Mouse (Mus musculus): ENCODE measurements around the gene Olfr435.
"Not testable (repeated sequence)": the region's sequence is repeated elsewhere in the genome, so short reads cannot be mapped to it uniquely, and the experiment has no call there.

Gene Olfr435

DNA sequence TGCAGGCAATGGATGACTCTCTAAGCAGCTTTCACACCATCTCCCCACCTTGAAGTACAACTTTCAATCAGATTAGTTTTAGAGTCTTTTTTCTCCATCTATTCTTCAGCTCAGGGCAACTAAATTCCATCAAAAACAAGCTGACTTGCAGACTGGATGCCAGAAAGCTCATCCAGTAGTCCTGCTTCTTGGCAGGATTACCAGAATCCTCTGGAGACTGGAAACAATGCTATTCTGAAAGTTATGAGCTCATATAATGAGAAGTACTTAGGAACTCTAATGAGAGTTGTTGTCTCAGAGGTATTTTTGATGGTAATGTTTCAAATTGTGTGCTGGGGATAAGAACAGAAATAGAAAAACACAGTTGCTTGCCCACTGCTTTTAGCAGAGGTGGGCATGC is at the start of gene Olfr435:
TSS of gene Olfr435 (plus strand) at position 366 of the 400 bp plus-strand sequence.
- no peak for DNase-seq

DNA sequence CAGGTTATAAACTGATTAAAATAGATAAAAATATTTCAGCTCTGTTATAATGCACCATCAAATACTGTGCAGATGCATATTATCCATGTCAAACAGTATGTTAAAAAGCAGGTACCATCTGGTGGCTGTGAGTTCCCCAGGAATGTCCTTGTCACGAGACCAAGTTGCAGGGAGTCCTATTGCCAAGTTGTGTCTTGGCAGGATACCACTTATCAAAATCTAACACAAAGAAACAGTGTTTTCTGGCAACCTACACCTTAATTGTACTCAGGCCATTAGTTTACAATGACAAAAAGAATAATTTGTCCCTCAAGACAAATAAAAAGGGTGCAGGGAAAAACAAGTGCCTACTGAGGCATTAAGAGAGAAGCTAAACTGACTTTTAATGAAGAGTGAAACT is 37.4 kb upstream of the Olfr435 start:
- peak; percentile 9 for DNase-seq

DNA sequence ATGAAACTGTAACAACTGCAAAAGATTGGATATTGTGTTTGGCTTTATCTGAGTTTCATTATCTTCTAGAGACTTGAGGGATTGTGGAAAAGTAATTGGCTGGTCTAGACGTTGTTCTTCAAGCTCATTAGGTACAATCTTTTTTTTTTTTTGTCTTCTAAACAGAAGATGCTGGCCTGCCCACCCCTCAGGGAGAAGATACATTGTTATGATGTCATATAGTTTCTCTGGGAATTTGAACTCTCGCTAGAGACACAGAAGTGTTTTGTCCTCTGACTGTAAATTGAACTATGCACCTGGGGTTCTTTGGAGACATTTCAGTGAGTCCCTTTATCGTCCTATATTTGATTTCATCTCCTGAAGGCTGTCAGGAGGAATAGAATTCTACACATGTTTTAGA is 34.0 kb upstream of the Olfr435 start, which contains the start of gene Olfr437:
TSS of gene Olfr437 (plus strand) at position 301 of the 400 bp plus-strand sequence.
- DNase-seq: no peak

- DNase-seq: peak; percentile 5
Observed at GRCm38 (mm10) chr6:43167246-43167645, 29.7 kb upstream of the Olfr435 start.

GRCm38 (mm10) chr6:43171840-43172239 is 25.1 kb upstream of the Olfr435 start, which contains the start of gene Olfr13:
Olfr13 (plus strand) TSS chr6:43172140.
- DNase-seq: no peak

DNA sequence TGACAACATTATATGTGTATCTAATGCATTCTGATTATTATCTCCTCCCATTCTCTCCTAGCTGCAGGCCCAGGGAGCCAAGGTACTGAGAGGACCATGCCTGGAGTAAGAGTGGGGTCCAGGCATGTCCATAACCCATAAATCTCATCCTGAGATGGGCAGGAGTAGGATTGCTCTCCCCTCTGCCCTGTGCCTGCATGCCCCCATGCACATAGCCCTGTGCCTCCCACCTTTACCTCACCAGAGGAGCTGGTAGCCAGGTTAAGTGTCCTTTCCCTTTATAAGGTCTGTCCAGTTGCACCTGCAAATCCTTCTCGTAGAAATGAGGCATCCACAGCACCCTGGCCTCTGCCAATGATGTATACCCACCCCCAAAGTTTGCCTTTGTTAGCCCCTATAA is 18.8 kb upstream of the Olfr435 start:
- DNase-seq: no peak

DNA sequence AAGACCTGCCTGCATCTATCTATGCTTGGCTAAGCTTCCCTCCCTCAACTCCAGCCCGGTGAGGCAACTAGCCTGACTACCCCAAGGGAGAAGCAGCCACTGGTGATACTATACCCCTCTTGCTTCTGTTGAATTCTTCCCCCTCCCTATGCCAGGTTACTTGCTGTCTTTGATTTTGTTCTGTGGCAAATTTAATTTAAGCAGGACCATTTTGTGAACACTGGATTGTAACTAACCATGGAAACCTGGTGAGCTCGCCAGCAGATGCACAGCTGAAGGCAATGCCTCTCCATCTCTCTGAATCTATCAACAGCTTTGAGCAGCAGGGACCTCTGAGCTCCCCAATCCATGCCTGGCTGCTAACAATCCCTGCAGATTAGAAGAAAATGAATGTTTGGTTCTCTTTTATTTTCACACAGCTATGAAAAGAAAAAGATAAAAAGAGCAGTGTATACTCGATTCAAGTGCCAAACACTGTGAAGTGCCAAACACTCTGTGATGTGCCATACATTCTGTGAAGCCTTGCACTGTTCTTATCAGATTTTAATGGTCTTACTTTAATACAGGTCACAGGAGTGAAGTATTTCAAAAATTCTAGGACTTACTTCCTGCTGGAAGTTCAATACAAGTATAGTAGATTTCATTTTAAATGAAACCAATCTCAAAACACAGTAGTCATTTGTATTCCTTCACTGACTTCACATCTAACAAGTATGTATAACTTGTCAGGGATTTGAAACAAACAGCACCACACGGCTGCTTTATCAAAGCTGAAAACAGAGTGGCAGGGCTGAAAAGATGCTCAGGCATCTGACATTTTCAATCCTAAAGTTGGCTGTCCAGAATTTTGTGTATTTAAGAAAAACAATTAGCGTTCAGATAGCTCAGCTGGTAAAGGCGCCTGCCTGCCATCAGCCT is 18.1 kb upstream of the Olfr435 start:
- DNase-seq: no peak

DNA sequence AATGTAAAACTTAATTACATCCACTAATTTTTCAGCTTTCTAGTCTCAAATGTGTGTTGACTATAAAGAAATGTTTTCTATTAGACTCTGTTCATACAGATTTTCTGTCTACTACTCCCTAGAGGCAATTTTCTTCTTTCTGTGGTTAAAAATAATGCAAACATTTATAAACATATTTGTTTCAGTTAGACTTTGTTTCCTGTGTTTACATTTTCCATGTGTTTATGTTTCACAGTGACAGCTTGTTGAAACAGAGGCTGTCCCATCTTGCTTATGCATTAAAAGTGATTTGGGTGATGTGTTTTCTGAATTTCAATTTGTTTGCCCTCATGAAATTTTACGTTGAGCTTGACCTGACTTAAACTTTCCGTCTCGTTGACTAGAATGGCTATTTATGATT is 6.0 kb upstream of the Olfr435 start:
- no peak for DNase-seq

DNA sequence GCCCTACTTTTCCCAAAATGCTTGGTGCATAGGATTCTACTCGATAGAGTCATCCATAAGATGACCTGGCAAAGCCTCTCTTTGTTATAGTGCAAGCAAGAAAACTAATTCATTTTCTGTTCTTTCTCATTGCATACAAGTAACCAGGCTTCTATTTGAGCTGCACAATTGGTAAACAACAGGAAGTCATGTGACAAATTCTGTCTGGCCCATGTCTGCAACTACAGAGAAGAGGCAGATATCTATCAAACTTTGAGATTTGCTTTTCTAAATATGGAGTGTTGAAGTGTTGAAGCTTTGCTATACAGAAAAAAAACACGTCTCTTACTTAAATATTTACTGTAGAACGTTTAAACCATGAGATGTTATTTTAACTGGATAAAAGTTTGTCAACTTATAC is 1.1 kb downstream of the Olfr435 start:
- no peak for DNase-seq

- no peak for DNase-seq
Observed at GRCm38 (mm10) chr6:43202786-43203185, 5.8 kb downstream of the Olfr435 start.

DNA sequence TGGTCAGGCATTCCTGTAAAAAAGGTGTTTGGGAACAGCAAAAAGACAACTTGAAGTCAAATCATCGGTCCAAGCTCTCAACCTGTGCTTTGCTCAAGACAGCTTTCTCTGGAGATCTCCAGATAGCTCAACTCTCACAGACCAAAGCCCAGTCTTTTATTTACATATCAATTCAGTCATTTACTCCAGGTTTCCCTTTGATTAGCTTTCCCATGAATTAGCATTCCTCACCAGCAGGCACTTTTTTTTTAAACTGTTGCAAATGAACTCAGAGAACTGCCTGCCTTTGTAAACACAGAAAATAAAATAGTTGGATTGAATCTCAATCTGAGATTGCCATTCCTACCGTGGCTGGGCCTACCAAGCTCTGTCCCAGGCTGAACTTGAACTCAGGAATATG is 8.4 kb downstream of the Olfr435 start:
- no peak for DNase-seq

DNA sequence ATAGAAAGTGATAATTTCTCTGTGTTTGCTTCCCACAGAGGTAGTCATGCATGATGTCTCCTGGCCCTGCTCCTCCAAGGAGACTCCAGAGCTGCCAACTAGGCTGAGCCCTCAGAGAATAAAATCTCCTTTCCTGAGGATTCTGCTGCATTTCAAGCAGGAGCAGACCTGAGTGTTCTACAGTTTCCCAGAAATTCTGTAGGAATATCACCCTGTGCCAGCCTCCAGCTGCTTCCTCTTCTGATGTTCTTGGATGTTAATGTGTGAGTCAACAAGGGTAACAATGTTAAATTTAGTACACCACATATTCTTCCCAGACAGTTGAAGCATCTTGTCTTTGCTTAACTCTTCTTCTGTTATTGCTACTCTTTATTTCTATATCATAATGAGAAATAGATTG is 15.9 kb downstream of the Olfr435 start, which contains the start of gene Olfr434:
TSS of gene Olfr434 (plus strand) at position 149 of the 400 bp plus-strand sequence.
- not testable (repeated sequence) for DNase-seq

GRCm38 (mm10) chr6:43231255-43231654 is 34.3 kb downstream of the Olfr435 start, which contains the start of gene Olfr47:
Olfr47 (plus strand) TSS chr6:43231529.
- DNase-seq: not testable (repeated sequence)

DNA sequence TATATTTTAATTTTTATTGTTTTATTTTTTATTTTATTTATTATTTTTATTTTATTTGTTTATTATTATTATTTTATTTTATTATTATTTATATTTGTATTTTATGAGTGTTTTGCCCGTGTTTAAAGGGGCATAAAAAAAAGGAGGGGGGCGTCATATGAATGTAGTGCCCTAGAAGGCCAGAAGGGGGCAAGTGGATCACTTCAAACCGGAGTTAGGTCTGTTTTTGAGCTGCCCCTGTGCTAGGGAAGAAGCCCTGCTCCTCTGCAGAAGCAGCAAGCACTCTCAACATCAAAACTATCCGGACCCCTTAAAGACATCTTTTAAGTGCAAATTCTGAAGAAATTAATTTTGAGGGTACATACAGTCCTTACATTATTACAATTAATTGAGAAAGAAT is 45.1 kb downstream of the Olfr435 start:
- no peak for DNase-seq

DNA sequence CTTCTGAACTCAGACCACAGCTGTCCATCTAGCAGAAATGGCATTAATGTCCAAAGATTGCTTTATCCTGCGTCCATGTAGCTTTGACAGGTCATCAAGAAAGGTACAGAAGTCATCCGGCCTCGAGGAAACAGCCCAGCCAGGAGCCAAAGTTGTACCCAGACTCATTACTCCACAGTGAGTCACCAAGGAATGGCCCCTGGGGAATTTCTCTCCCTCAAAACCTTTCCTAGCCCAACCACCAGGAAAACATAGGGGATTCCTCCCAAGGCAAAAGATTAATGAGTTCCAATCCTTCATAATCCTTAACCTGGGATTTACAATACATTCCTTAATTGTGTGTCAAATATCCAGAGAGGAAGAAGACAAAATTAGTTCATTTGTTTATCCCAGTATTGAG is 50.5 kb downstream of the Olfr435 start:
- DNase-seq: no peak

GRCm38 (mm10) chr6:43252994-43253393 is 56.0 kb downstream of the Olfr435 start:
- no peak for DNase-seq

Data from cerebellum, adult 11 months (tissue).